Comparison of ENCODE assay signal across 19 mouse cellular contexts in the genomic region with DNA sequence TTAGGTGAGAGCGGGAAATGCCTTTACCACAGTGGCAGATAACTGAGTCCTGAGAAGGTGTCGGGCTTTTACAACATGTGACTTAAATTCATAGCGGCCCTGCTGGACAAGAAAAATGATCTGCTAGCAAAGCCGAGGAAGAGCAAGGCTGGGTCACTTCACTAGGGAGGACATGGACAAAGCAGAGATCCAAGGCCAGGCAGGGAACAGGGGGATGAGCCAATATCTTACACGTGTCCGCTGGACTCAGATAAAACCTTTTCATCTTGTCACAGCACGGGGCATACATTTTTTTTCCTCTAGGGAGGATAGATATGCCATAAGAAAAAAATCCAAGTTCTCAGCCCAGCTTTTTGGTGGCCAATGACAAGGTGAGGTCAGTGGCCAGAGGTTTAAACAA.
DNase-seq lines count a peak whose midpoint lies in the region; ATAC-seq and TF ChIP-seq lines count a peak whose summit lies in the region.
"Had no signal": no experiment of that assay in that cellular context is flagged by ENCODE, and none has a peak within 500 bp of the region (broad histone marks: within the 10 kb centered on the region; RNA-seq: fewer than 3 reads in every experiment).

No protein-coding gene starts in this region.

- no peaks in the 10 kb centered on the region for H3K9me3 ChIP-seq in kidney, postnatal 0 days (replicated peaks; ENCODE audit: low read length)
- no peaks in the 10 kb centered on the region for H3K9me3 ChIP-seq in embryonic facial prominence, embryonic 12.5 days
- H3K9me3 ChIP-seq: hindbrain, embryonic 12.5 days; limb, embryonic 15.5 days; liver, embryonic 15.5 days; megakaryocyte, embryonic 14.5 days had no signal

- no peak for ATAC-seq in kidney, postnatal 0 days (replicated peaks; ENCODE audit: low FRiP score, low read depth)
- ATAC-seq in embryonic facial prominence, embryonic 12.5 days (ENCODE audit: insufficient number of reproducible peaks, insufficient read depth, low FRiP score, low TSS enrichment): no peak
- ATAC-seq: activated CD4-positive, CD25-positive, alpha-beta regulatory T cell, adult 4 months; intestine, postnatal 0 days had no signal

- no peak for TF ChIP-seq CTCF in kidney, postnatal 0 days (IDR thresholded peaks at IDR 0.05; ENCODE audit: low read depth)
- no peak for TF ChIP-seq CTCF in kidney, adult 2 months (conservative IDR thresholded peaks at IDR 0.05; ENCODE audit: insufficient read depth, insufficient read length, low read depth, low read length)

- peaks cover 8% of the 10 kb centered on the region; the same call in 1 of the 2 replicates for H3K4me1 ChIP-seq in kidney, postnatal 0 days (replicated peaks; ENCODE audit: insufficient read depth, low read length)
- H3K4me1 ChIP-seq in kidney, adult 2 months (ENCODE audit: control insufficient read depth, insufficient read depth, low read length): no peaks in the 10 kb centered on the region
- peaks cover 20% of the 10 kb centered on the region for H3K4me1 ChIP-seq in embryonic facial prominence, embryonic 12.5 days
- H3K4me1 ChIP-seq: hindbrain, embryonic 12.5 days; limb, embryonic 15.5 days; liver, embryonic 15.5 days; megakaryocyte, embryonic 14.5 days had no signal

- H3K9ac ChIP-seq in kidney, postnatal 0 days (ENCODE audit: low read depth, low read length): no peak overlapping the region
- no peak overlapping the region for H3K9ac ChIP-seq in embryonic facial prominence, embryonic 12.5 days
- H3K9ac ChIP-seq: hindbrain, embryonic 12.5 days; limb, embryonic 15.5 days; liver, embryonic 15.5 days had no signal

- H3K4me2 ChIP-seq in kidney, postnatal 0 days (ENCODE audit: low read length): no peak overlapping the region
- H3K4me2 ChIP-seq in embryonic facial prominence, embryonic 12.5 days (replicated peaks): no peak overlapping the region
- H3K4me2 ChIP-seq: hindbrain, embryonic 12.5 days; limb, embryonic 15.5 days; liver, embryonic 15.5 days had no signal

- H3K36me3 ChIP-seq in kidney, postnatal 0 days (ENCODE audit: insufficient read depth, low read length): no peaks in the 10 kb centered on the region
- H3K36me3 ChIP-seq in kidney, adult 2 months (ENCODE audit: control insufficient read depth, insufficient read depth, low read length): no peaks in the 10 kb centered on the region
- H3K36me3 ChIP-seq in embryonic facial prominence, embryonic 12.5 days: no peaks in the 10 kb centered on the region
- H3K36me3 ChIP-seq: hindbrain, embryonic 12.5 days; limb, embryonic 15.5 days; liver, embryonic 15.5 days had no signal

- H3K4me3 ChIP-seq in kidney, postnatal 0 days (replicated peaks; ENCODE audit: low read depth, low read length): no peak overlapping the region
- H3K4me3 ChIP-seq in kidney, adult 2 months (ENCODE audit: insufficient read depth, low read depth, low read length): no peak overlapping the region
- no peak overlapping the region for H3K4me3 ChIP-seq in embryonic facial prominence, embryonic 12.5 days
- H3K4me3 ChIP-seq: hindbrain, embryonic 12.5 days; limb, embryonic 15.5 days; liver, embryonic 15.5 days; megakaryocyte, embryonic 14.5 days had no signal

- no peaks in the 10 kb centered on the region for H3K27me3 ChIP-seq in kidney, postnatal 0 days (ENCODE audit: insufficient read depth, low read length)
- H3K27me3 ChIP-seq in kidney, adult 2 months (replicated peaks; ENCODE audit: control insufficient read depth, insufficient read depth, low read length): no peaks in the 10 kb centered on the region
- H3K27me3 ChIP-seq in embryonic facial prominence, embryonic 12.5 days: peaks cover 4% of the 10 kb centered on the region; the same call in 1 of the 2 replicates
- H3K27me3 ChIP-seq: hindbrain, embryonic 12.5 days; limb, embryonic 15.5 days; liver, embryonic 15.5 days; megakaryocyte, embryonic 14.5 days had no signal

- H3K27ac ChIP-seq in kidney, postnatal 0 days: peak overlapping the region; percentile 69; the same call in 1 of the 2 replicates
- H3K27ac ChIP-seq in kidney, adult 2 months (ENCODE audit: insufficient read depth, low read depth, low read length): no peak overlapping the region
- peak overlapping the region; percentile 36; the same call in 1 of the 2 replicates for H3K27ac ChIP-seq in embryonic facial prominence, embryonic 12.5 days
- H3K27ac ChIP-seq: hindbrain, embryonic 12.5 days; limb, embryonic 15.5 days; liver, embryonic 15.5 days had no signal

- no peak for TF ChIP-seq POLR2A in kidney, adult 2 months (IDR thresholded peaks at IDR 0.05; ENCODE audit: low read depth, low read length)

- WGBS in kidney, postnatal 0 days: 40% methylated on average over 7 of the region's 7 CpGs
- 58% methylated on average over 7 of the region's 7 CpGs for WGBS in kidney, adult 2 months
- 68% methylated on average over 7 of the region's 7 CpGs for WGBS in embryonic facial prominence, embryonic 12.5 days

- DNase-seq in kidney, postnatal 0 days (ENCODE audit: low spot score): no peak
- DNase-seq in kidney, adult 2 months: no peak
- DNase-seq in adrenal gland, adult 2 months: peak; percentile 72
- peak; percentile 72 for DNase-seq in adrenal gland, adult 8-10 months
- no peak for DNase-seq in layer of hippocampus, adult 9-11 months
- no peak for DNase-seq in layer of hippocampus, postnatal 36 days
- DNase-seq: cerebellum, adult 9-10 months; gastrocnemius, postnatal 36 days; left cerebral cortex, postnatal 4 days; lung, postnatal 36 days; midbrain, embryonic 14.5 days; thymus, postnatal 25 days had no signal

Comparison
In these comparisons a context has a peak if more than half of its experiments do, and no peak if none do; other contexts are left out.
1. DNase-seq: peak in adrenal gland, adult 2 months (single experiment) and adrenal gland, adult 8-10 months (single experiment); none in kidney, postnatal 0 days (single experiment), kidney, adult 2 months (single experiment), layer of hippocampus, adult 9-11 months (single experiment) and layer of hippocampus, postnatal 36 days (0 of 2).